Mouse (Mus musculus): ENCODE data around the gene Cdh13.

The Cdh13 gene

GRCm38 (mm10) chr8:118596816-118597215 is 313.3 kb downstream of the Cdh13 start:
- peak in 1 of 2 experiments; percentile 17 for DNase-seq

GRCm38 (mm10) chr8:118601376-118601775 is 317.8 kb downstream of the Cdh13 start:
- peak; percentile 57 to 60 for DNase-seq

- DNase-seq: peak; percentile 55
These were observed 318.5 kb downstream of the Cdh13 start for GRCm38 (mm10) chr8:118602074-118602473.

GRCm38 (mm10) chr8:118611551-118611950 is 328.0 kb downstream of the Cdh13 start:
- peak; percentile 71 to 74 for DNase-seq

- no peak for DNase-seq
These were observed 334.7 kb downstream of the Cdh13 start for GRCm38 (mm10) chr8:118618195-118618594.

- DNase-seq: no peak
These were observed 342.9 kb downstream of the Cdh13 start for GRCm38 (mm10) chr8:118626425-118626824.

GRCm38 (mm10) chr8:118627737-118628136 is 344.2 kb downstream of the Cdh13 start:
- no peak for DNase-seq

GRCm38 (mm10) chr8:118628702-118629101 is 345.2 kb downstream of the Cdh13 start:
- peak; percentile 71 to 78 for DNase-seq

- DNase-seq: peak; percentile 60 to 69
These were observed 351.9 kb downstream of the Cdh13 start for GRCm38 (mm10) chr8:118635296-118636060.

- peak; percentile 90 to 92 for DNase-seq
These were observed 356.1 kb downstream of the Cdh13 start for GRCm38 (mm10) chr8:118639606-118640005.

GRCm38 (mm10) chr8:118641799-118642198 is 358.3 kb downstream of the Cdh13 start:
- DNase-seq: peak in 1 of 2 experiments; percentile 34

- DNase-seq: no peak
These were observed 365.4 kb downstream of the Cdh13 start for GRCm38 (mm10) chr8:118648801-118649537.

- DNase-seq: no peak
These were observed 366.4 kb downstream of the Cdh13 start for GRCm38 (mm10) chr8:118649981-118650380.

GRCm38 (mm10) chr8:118662001-118662829 is 378.7 kb downstream of the Cdh13 start:
- no peak for DNase-seq

GRCm38 (mm10) chr8:118665081-118665480 is 381.5 kb downstream of the Cdh13 start:
- no peak for DNase-seq

GRCm38 (mm10) chr8:118667736-118668135 is 384.2 kb downstream of the Cdh13 start:
- peak; percentile 32 to 47 for DNase-seq

- DNase-seq: peak in 1 of 2 experiments; percentile 22
These were observed 392.7 kb downstream of the Cdh13 start for GRCm38 (mm10) chr8:118676233-118676632.

- DNase-seq: no peak
These were observed 395.8 kb downstream of the Cdh13 start for GRCm38 (mm10) chr8:118679347-118679746.

GRCm38 (mm10) chr8:118683386-118683785 is 399.9 kb downstream of the Cdh13 start:
- DNase-seq: no peak

GRCm38 (mm10) chr8:118685863-118686262 is 402.3 kb downstream of the Cdh13 start:
- DNase-seq: no peak

- DNase-seq: no peak
These were observed 406.3 kb downstream of the Cdh13 start for GRCm38 (mm10) chr8:118689849-118690248.

- no peak for DNase-seq
These were observed 417.9 kb downstream of the Cdh13 start for GRCm38 (mm10) chr8:118701312-118701880.

- DNase-seq: peak; percentile 64 to 68
These were observed 425.8 kb downstream of the Cdh13 start for GRCm38 (mm10) chr8:118709366-118709765.
